Mouse (Mus musculus) bone marrow, adult 2 months (tissue): ENCODE measurements around the gene Gfra1.

Experiments
- CTCF ChIP-seq: fragments of 200-500 bp; IDR thresholded peaks from 2 replicates; pipeline ENCODE4 v1.5.1; 2011; ENCODE audit warnings: low read length, control low read depth; ENCODE audit not compliant: control insufficient read depth, insufficient read depth
- POLR2A ChIP-seq: fragments of 200-500 bp; IDR thresholded peaks from 2 replicates; pipeline ENCODE4 v1.6.1; 2011; ENCODE audit warnings: low read depth, mild to moderate bottlenecking, control low read depth, low read length, borderline replicate concordance; ENCODE audit not compliant: control insufficient read depth

GRCm38 (mm10) chr19:58312492-58312891 is 143.2 kb downstream of the Gfra1 start:
- TF ChIP-seq POLR2A (no peak), CTCF (no peak)
